Mouse (Mus musculus) naive thymus-derived CD4-positive, alpha-beta T cell, adult 2 months (primary cell): ENCODE data around the gene Gramd1a.

ENCODE experiments used
- DNase-seq: peaks from one replicate; pipeline ENCODE4 v3.0.0-alpha.2; 2011; ENCODE audit warnings: low read depth

The Gramd1a gene

DNA sequence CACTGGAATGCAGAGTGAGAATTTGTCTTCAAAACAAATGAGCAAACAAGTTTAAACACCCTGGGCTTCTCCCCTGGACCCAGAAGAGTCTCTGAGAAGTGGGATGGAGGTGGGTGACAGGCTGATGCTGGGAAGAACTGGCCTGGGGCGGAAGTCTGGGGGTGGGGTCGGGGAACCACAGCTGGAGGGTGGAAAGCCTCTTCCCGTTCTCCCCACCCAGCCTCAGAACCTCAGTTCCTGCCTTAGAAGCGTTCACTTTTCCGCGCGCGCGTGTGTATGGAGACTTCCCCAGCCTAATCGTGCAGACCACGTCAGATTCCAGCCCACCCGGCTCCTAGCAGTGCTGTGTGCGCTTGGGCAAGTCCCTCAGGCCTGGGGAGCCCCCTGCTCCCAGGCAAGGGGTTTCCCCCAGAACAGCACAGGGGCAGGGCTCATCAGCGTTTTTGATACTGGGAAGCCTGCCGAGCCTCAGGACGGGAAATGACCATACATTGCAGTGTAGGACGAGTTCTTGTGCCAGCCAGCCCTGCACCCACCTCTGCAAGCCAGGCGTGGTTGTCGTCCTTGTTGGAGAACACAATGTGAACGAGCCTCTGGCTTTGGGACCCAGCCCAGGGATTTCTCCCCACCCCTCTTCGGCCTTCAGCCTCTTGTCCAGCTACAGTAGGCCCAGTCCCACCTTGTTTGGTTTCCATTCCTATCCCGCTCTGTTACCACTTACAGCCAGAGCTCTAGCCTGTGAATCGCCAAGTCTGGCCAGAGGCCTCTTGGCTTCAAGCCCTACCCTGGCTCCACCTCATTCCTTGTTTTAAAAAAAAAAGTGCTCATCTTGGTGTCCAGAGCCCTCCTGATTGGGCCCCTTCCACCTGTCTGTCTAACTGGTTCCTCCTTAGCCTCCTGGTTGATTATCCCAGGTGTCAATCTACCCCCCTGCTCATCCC lies 4.1 kb downstream of the Gramd1a start:
- DNase-seq: peak; percentile 75

DNA sequence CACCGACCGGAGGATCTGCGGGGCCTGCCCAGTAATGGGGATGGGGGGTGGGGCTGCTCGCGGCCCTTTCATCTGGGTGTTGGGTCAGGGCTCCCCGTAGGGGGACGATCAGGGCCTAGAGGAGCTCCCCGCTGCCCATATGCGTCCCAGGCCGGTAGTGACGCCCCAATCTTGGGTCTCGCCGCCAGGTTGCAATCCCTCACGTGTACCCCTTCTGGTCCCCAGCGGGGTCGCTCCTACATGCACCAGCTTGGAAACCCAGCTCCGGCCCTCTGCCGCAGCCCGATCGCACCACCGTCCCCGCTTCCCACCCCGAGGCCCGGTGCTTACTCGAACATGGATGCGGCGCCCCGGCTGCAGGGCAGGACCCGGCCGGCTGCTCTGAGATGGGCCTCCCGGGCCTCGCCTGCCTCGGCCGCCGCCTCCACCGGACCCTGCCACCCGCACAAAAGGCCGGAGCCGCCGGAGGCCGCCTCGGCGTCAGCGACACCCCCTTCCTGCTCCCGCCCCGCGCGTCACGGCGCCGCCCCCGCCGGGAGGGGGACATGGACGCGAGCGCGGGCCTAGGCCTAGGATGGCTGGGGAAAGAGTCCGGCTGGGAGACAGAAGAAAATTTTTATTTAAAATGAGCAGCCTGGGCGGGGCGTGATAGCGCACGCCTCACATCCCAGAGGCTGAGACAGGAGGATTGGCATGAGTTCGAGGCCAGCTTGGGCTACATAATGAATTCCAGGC lies 5.0 kb downstream of the Gramd1a start:
- DNase-seq: peak; percentile 76

DNA sequence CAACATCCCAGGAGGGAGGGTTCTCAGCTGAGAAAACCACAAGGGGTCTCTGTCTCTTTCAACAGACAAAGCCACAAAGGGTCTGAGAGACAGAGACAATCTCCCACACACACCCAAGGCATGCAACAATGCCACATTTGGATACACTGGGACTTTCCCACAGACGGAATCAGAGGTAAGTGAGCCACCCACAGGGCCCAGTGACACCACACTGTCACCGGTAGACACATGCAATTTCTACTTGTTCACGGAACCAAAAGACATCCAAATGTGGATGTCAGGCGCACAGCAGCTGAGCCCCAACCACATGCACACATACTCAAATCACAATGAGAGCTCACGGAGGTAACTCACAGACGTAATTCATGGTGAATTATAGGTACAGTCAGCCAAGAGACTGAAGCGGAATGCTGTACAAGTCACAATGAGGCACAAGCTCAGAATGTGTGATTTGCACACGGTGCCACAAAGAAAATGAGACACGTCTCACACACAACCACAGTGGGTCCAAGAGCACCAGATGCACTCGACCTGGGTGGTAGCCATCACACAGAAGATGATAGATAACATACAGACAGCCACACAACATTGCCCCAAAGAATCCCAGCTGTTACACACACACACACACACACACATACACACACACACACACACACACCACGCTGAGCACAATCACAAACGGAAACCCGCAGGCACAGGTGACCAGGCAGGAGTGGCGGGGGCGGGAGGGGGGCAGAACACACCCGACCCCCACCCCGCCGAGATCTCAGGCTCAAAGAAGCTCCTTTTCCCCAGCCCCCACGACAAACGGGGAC lies 5.7 kb downstream of the Gramd1a start:
- DNase-seq: peak; percentile 75

DNA sequence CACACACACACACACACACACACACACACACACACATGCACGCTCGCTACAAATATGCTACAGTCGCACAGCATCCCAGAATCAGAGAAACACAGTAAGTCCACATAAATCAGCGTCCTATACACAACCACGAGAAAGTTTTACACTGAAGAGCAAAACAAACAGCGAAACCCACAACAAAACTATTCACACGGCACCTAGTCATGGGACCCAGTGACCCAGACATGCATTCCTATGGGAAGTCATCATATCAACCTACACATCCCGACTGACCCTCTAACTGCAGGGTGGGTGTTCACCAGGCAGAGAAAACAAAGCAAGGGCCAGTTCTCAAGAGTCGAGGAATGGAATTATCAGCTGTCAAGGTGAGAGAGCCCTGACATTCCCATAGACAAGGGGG lies 6.4 kb downstream of the Gramd1a start:
- DNase-seq: no peak

DNA sequence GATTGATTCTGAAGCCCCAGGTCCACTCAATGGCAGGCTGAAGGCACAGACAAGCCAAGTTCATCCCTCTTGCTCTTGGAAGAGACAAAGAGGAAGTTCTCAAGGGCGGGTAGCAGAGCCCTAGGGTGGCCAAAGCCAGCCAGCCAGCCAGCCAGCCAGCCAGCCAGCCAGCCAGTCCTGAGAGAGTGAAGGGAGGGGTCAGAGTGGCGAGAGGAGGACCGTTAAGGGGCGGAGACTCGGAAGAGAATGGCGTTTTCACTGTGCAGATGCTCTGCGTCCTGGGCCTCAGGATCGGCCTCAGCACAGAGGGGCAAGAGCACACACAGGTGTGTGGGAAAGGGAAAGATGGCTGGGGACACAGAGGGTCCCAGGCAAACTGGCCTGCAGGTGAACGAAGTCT lies 6.9 kb downstream of the Gramd1a start:
- peak; percentile 53 for DNase-seq

DNA sequence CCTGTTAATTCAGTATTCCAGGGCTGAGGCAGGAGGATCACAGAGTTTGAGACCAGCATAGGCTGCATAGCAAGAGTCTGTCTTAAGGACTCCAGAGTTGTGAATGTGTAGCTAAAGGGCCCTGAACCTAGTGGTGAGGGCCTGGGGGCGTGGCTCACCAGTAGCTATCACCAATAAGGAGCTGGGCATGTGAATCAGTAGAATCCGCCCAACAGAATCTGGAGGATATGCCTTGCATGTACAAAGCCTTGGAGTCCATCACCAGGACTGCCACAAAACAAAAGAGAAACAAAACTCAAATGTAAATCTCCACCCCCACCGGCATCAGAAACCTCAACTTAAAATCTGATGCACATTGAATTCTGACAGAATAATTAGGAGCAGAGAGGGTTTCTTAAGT lies 7.6 kb downstream of the Gramd1a start:
- peak; percentile 85 for DNase-seq

DNA sequence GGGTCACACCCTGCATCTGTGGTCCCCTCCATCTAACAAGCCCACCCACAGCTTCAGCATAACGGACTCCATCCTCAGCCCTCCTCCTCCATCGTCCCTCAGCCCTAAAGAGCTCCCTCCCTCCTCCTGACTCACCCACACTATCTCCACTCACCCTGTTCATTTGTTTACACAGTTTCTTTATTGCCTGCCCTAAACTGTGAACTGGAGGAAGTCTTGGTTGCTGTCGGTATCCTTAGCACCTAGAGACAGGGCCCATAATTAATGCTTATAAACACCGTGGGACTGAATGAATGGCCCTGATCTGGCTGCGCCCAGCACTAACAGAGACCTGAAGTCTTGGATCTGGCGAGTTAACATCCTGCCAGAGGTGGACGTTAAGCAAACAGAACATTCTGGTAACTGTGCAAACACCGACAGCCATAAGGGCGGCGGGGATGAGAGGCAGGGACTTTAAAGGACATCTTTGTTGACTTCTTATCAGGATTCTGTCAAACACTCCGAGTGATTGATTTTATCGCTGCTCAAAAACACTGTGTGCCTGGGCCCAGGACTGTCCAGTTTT lies 10.0 kb downstream of the Gramd1a start:
- DNase-seq: no peak

DNA sequence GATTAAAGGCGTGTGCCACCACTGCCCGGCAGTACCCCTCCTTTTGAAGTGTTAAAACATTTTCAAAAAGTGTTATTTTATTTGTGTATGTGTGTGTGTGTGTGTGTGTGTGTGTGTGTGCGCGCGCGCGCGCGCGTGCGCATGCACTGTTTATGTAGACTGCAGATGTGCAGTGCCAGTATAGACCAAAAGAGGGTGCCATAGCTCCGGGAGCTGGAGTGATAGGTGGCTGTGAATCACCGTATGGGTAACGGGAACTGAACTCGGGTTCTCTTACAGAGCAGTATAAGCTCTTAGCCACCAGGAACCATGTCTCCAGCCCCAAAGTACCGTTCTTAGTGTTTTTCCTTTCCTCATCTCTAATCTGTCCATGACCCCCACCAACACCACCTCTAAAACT lies 10.8 kb downstream of the Gramd1a start:
- DNase-seq: peak; percentile 81

DNA sequence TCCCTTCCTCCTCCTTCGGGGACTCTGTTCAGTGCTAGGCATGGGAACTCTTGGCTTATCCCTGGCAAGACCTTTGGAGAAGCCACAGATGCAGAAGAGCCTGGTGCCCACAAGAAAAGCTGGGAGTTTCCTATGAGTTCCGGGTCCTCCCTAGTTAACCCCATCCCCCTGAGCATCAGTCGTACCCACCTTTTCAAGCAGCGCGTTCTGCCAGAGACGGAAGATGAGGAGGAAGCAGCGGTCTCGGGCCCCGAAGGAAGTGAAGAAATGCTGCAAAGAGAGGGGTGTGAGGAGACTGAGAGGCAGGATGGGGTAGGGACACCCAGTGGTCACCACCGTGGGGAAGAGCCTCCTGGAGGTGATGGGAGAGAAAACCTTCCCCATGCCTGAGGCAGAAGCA lies 14.8 kb downstream of the Gramd1a start:
- no peak for DNase-seq

DNA sequence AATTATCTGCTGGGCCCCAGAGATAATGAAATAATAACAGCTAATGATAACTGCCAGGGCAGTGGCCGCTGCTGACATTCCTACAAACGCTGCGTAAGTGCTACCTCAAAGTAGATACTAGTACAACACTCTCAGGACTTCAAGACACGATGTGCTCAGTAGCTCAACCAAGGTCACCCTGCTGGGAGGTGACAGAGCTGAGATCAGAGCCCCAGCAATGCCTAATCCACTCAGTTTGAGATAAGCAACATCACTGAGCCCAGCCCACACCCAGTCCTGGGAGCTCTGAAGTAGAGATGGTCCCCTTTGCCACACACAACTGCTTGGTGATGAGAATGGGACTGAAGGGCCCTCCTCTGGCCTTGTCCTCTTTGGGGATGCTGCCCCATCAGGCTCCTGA lies 15.4 kb downstream of the Gramd1a start:
- DNase-seq: no peak

DNA sequence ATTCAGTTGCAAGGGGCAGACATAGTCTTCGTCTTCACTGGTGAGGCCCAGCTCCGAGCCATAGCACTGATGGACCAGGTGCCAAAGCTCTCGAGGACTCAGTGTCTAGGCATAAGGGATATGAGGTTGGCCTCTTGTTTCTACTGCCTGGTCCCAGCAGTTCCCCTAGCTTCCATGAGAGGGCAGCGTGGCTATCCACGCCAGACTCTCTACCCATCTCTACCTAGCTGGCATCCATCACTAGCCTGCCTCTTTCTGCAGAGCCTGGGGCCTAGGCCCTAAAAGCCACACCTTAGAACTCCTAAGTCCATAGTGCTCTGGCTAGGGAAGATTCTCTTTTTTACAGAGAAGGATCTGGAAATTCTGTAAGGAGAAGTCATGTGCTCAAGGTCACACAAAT lies 15.9 kb downstream of the Gramd1a start:
- peak; percentile 81 for DNase-seq

DNA sequence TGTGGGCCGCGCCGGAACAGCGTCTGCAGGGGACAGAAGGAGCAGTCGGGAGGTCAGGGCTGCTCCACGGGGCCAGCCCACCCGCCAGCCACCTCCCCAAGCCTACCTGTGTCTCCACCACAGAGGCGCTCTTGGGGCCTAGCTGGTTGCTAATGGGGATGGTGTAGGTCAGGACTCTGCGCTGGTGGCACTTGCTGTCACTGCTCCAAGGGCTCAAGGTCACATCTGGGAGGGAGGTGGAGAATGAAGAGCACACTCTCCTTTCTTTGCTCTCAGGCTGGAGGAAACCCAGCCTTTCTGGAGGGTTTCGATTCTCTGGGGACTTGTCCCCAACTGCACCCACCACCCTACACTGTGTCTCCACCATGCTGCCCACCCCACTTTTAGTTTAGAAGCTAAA lies 20.0 kb downstream of the Gramd1a start:
- DNase-seq: no peak

DNA sequence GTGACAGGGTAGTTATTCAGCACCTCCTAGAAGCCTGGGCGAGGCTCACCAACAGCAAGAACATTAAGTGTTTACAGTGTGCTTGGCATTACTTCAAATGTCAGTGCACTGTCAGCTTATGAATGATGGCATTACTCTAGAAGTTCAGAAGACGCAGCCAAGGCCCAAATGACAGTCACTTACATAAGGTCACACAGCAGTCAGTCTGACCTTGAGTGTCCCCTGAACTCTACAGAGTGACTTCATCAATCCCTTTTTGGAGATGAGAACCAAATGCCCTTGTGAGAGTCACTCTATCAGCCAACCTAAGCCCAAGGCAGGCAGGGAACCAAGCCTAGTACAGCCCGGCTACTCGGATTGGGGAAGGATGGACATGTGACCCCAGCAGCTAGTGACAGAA lies 23.8 kb downstream of the Gramd1a start:
- DNase-seq: no peak

DNA sequence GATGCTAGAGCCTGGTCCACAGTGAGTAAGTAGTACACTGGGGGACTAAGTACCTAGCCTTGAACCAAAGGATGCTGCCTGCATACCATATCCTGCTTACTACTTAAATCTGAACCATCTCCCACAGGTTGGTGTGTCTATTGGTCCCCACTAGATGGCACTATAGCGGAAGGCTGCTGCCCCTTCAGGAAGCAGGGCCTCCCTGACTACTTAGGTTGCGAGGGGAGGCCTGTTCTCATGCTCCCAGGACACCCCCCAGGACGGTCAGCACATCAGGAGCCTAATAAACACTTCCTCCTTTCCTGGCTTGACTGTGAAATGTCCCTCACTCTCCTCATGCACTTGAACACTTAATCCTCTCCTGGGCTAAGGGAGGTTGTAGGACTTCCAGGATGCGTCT lies 24.9 kb downstream of the Gramd1a start:
- DNase-seq: peak; percentile 88

DNA sequence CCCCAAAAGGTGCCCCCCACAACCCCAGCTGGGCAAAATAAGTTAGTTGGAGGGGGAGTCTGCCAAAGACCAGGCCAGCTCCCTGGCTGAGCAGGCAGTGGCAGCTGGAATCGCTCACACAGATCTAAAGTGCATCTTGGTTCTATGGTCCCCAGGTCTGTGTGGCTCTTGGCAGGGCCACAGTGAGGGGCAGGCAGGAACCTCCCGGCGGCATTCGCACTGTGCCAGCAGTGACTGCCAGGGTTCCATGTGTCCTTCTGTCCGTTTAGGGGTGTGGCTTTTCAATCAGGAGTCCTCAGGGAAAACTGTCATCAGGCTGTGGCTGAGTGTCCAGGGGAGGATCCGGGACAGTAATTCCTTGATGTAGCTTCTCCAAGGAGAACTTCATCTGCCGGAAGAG lies 25.5 kb downstream of the Gramd1a start:
- no peak for DNase-seq

DNA sequence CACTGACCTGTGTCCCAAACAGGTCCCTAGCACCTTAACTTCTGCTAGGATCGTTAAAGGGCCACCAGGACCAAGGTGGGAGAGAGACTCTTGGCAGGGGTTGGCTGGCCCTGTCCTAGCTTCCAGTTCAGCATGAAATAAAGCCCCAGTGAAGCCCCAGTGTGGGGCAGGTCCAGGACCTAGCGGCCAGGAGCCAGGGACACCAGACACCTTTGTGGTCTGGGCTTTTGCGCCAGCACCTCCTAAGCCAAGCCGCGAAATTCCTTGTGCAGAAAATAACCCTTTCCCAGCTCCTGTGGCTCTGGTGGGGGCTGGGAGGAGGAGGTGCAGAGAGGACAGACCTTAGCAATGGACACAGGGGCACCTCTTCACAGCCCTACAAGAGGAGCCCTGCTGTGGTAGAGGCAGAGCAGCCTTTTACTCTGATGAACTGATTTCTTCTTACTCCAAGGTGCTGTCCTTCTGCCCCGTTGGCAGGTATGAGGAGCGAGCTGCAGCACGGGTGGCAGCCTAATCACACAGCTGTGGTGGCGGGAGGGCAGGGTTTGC lies 27.5 kb downstream of the Gramd1a start:
- no peak for DNase-seq

DNA sequence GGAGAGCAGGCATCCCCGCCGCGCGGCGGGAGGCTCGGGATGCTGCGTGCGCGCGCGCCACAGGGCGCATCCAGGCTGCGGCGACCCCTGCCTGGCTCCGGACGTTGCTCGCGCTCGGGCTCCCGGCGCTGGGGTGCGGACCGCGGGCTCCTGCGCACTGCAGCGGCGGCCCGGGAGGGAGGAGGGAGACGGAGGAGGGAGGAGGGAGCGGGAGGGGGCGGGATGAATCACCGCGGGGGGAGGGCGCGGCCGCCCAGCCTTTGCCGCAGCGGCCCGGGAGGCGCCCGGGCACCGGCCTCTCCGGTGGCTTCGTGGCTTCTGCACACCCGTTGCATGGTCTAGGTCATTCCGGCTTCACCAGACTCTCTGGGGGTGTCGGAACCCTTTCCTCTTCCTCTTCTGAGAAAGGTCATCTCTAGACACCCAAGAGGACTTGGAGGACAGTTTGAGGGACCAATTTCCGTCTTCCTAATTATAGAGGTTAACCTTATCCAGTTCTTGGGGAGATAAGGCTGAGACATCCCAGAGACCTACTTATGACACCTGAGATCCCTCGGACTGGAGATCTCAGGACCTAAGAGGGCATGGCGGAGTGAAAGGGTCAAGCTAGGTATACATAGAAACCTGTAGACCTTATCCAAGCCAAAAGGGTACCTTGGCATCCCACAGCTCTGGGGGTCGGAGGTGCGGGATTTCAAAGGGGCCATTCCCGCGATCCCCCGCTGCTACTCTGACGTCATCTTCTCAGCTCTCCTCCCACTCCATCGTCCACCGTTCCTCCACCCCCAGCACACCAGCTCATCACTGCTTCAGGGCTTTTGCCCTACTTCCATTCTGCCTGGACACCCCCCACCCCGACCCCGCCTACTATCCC lies 28.6 kb downstream of the Gramd1a start, which contains the start of gene Scn1b:
Gene Scn1b (minus strand): TSS at position 153 of the 874 bp plus-strand sequence.
- peak; percentile 58 for DNase-seq

DNA sequence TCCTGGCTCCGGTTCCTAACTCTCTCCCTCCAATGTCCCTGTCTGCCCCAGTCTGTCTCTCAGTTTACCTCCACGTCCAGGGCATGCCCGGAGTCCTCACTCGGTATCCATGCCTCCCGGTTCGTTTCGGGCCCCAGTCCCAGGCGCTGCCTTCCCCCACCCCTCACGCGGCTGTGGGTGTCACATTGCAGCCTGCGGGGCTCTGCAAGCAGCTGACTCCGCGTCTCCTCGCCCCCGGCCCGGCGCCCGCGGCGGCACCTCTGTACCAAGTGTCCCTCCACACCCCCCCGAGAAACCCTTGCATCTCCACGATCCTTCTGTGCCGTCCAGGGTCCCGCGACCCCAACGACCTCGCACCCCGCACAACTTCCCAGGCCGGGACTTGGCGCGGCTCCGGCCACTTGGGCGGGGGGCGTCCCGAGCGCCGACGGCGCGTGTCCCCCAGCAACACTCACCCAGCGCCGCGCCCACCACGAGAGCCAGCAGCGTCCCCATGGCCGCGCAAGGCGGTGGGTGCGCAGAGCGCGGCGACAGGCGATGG lies 29.4 kb downstream of the Gramd1a start:
- peak; percentile 32 for DNase-seq

DNA sequence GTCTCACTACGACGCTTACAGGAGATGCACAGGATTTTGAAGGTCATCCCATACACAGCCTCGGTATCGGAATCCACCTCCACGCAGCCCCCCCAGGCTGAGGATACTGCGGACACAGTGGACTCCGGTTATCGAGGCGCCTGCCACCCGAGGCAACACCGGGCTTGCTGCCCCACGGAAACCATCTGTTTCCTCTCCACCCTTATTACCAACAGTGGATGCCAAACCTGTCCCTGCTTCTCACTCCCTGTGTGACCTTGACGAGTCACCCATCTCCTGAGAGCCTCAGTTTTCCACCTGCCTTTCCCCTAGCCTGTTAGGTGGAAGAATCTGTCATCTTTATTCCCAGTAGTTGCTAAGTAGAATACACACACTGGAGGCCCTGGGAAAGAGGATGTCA lies 30.6 kb downstream of the Gramd1a start:
- no peak for DNase-seq

DNA sequence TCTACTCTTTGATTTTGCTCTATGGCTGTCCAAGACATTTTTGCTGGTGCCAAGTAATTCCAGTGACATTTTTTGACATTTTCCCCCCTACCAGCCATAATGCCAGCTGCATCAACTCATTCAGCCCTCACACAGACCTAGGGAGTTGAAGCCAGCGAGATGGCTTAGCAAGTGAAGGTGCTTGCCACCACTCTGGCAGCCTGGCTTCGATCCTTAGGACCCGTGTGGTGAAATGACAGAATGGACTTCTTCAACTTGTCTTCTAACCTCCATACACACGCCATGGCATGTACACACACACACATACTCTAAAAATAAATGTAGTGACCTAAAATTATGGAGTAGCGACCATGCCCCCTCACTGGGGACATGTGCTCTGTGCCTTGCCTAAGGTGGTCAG lies 31.3 kb downstream of the Gramd1a start:
- no peak for DNase-seq
